Mouse (Mus musculus) limb, embryonic 15.5 days (tissue): Measurements from ENCODE around the gene Otud3. TPM values are rescaled to one million over a fixed set of nuclear protein-coding genes. Genes with fewer than 3 reads are reported as not detected.
A peak's percentile ranks its signal among the peaks of the same experiment; 100 is the strongest.

ENCODE experiments used
- ATAC-seq: fragments of 200-750 bp; cut with Nextera tagmentation; 2 replicates; pipeline ENCODE4 v1.8.0; 2017; ENCODE audit warnings: low read depth, moderate TSS enrichment; ENCODE audit not compliant: insufficient number of reproducible peaks, low FRiP score, low TSS enrichment
- H3K27ac ChIP-seq: fragments of 300-500 bp; sonication (generic); 2 replicates; pipeline ENCODE4 v1.5.1; 2015; ENCODE audit warnings: moderate library complexity, mild to moderate bottlenecking, inconsistent platforms
- H3K27me3 ChIP-seq: fragments of 300-500 bp; sonication (generic); 2 replicates; pipeline ENCODE4 v1.6.1; 2015; ENCODE audit warnings: inconsistent platforms
- H3K36me3 ChIP-seq: fragments of 300-500 bp; sonication (generic); 2 replicates; pipeline ENCODE4 v1.6.1; 2015; ENCODE audit warnings: inconsistent platforms
- H3K4me1 ChIP-seq: fragments of 300-500 bp; sonication (generic); 2 replicates; pipeline ENCODE4 v1.6.1; 2015; ENCODE audit warnings: inconsistent platforms
- H3K4me2 ChIP-seq: fragments of 300-500 bp; sonication (generic); 2 replicates; pipeline ENCODE4 v1.6.1; 2015; ENCODE audit warnings: mild to moderate bottlenecking, inconsistent platforms
- H3K4me3 ChIP-seq: fragments of 300-500 bp; sonication (generic); 2 replicates; pipeline ENCODE4 v1.5.1; 2015; ENCODE audit warnings: mild to moderate bottlenecking, inconsistent platforms
- H3K9ac ChIP-seq: fragments of 300-500 bp; sonication (generic); 2 replicates; pipeline ENCODE4 v1.6.1; 2015; ENCODE audit warnings: inconsistent platforms
- H3K9me3 ChIP-seq: fragments of 300-500 bp; sonication (generic); 2 replicates; pipeline ENCODE4 v1.6.1; 2016; ENCODE audit warnings: inconsistent platforms
- WGBS: fragments of 180-500 bp; shearing (Covaris S2); methylation state at CpG from one replicate; pipeline ENCODE4 v1.1.7; 2015; 5-methylcytosine and 5-hydroxymethylcytosine counted together
- polyA plus RNA-seq: library from polyadenylated mRNA; unstranded; fragments of >200 nt; fragmentation: Nextera tagmentation; extraction: Ambion mirVana; gene quantifications from 2 replicates; pipeline ENCODE4 v1.2.1, GENCODE M21; 2015

Gene Otud3
- 2.6 and 2.8 TPM in 2 replicates for polyA plus RNA-seq

DNA sequence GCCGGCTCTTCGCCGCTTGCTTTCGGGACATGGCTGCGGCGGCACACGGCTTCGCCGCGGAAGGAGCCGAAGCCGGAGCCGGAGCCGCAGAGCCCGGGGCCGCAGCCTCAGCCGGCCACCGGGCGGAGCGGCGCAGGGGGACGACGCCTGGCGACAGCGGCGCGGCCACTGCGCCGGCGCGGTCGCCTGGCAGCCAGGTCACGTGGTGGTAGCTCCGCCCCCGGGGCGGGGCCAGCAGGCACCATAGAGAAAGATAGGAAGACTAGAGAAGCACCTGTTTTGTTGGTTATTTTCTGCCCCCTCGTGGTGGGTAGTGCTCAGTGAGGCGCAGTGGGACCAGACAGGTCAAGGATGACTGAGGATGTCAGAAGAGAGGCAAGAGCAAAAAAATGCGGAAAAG is at the start of gene Otud3:
Gene Otud3, minus strand, starts transcription at position 149 of the 400 bp plus-strand sequence.
- H3K4me1 ChIP-seq = peaks cover 10% of the 10 kb centered on the region
- H3K4me2 ChIP-seq = peak within 1 kb of the TSS; percentile 92
- H3K9ac ChIP-seq = peak within 1 kb of the TSS; percentile 86
- under 1% methylated on average over 39 of the region's 39 CpGs for WGBS
- peaks cover 5% of the 10 kb centered on the region for H3K36me3 ChIP-seq
- H3K27me3 ChIP-seq = no peaks in the 10 kb centered on the region
- ATAC-seq = peak; percentile 93
- H3K4me3 ChIP-seq = peak within 1 kb of the TSS; percentile 94
- H3K9me3 ChIP-seq = no peaks in the 10 kb centered on the region
- H3K27ac ChIP-seq = peak within 1 kb of the TSS; percentile 57

DNA sequence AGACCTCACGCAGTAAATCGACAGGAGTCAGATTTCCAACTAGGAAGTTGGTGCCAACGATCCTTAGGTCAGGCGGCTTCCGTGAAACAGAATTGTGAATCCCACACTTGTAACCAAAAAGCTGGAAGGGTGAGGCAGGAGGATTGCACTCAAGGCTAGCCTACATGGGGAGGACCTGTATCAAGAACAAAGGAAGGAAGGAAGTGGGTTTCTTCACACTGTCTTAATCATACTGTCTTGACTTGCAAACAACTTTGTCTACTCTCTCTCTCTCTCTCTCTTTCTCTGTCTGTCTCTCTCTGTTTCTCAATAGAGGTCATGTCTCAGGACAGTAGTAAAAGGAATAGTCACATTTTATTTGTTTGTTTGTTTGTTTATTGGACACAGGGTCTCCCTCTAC is 49.0 kb upstream of the Otud3 start:
- H3K27ac ChIP-seq = no peak overlapping the region
- ATAC-seq = no peak
- no peak overlapping the region for H3K4me3 ChIP-seq
- no peak overlapping the region for H3K4me2 ChIP-seq
- H3K27me3 ChIP-seq = 0 out of 2 replicates have a peak, but pooled peaks cover under 1% of the 10 kb centered on the region
- H3K9me3 ChIP-seq = no peaks in the 10 kb centered on the region
- H3K36me3 ChIP-seq = no peaks in the 10 kb centered on the region
- H3K4me1 ChIP-seq = no peaks in the 10 kb centered on the region
- H3K9ac ChIP-seq = no peak overlapping the region
- 69% methylated on average over 5 of the region's 5 CpGs for WGBS

DNA sequence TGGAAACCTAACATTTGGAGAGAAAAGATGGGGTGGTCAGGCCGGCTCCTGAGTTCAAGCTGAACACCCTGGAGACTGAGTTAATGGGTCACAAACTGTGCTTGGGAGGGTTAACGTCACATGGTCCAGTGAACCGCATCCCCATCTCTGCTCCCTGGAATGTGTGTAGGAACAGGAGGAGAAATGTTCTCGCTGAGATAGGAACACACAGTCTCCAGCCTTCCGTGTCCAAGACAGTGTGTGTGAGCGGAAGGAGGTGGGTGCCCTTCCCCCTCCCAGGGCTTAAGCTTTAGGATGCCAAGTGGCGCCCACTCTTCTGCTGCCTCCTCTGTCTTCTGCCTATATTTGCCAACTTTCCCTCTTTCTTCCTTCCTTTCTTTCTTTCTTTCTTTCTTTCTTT is 46.2 kb upstream of the Otud3 start:
- Histone ChIP-seq H3K36me3 (no peaks in the 10 kb centered on the region), H3K27ac (no peak overlapping the region), H3K27me3 (no peaks in the 10 kb centered on the region), H3K9me3 (no peaks in the 10 kb centered on the region), H3K4me3 (no peak overlapping the region), H3K9ac (no peak overlapping the region), H3K4me2 (no peak overlapping the region), H3K4me1 (no peaks in the 10 kb centered on the region)
- no peak for ATAC-seq
- 75% methylated on average over 7 of the region's 7 CpGs for WGBS

DNA sequence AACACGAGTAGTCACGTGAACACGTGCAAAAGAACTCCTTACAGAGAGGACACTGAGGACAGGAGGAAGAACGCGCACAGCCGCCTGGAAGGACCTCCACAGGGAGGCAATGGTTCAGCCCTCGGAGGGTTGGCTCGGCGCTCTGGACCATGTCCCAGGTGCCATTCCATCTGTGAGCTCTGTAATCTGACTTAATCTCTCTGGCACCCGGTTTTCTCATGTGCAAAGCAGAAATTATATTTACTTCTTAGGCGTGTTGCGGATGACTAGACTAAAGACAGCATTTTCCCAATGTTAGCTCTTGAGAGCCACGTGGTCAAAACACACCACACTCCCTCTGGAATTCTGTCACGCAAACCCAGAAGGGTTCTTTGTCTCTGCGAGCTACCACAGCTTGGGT is 45.4 kb upstream of the Otud3 start:
- no peak for ATAC-seq
- Histone ChIP-seq H3K36me3 (no peaks in the 10 kb centered on the region), H3K27ac (no peak overlapping the region), H3K9me3 (no peaks in the 10 kb centered on the region), H3K4me1 (no peaks in the 10 kb centered on the region), H3K4me3 (no peak overlapping the region), H3K4me2 (no peak overlapping the region), H3K27me3 (no peaks in the 10 kb centered on the region), H3K9ac (no peak overlapping the region)
- WGBS = 78% methylated on average over 15 of the region's 15 CpGs

GRCm38 (mm10) chr4:138958612-138959011 is 44.9 kb upstream of the Otud3 start:
- H3K36me3 ChIP-seq = no peaks in the 10 kb centered on the region
- no peaks in the 10 kb centered on the region for H3K4me1 ChIP-seq
- H3K27ac ChIP-seq = no peak overlapping the region
- H3K9me3 ChIP-seq = no peaks in the 10 kb centered on the region
- ATAC-seq = no peak
- WGBS = 75% methylated on average over 9 of the region's 9 CpGs
- H3K4me2 ChIP-seq = no peak overlapping the region
- H3K27me3 ChIP-seq = no peaks in the 10 kb centered on the region
- H3K4me3 ChIP-seq = no peak overlapping the region
- no peak overlapping the region for H3K9ac ChIP-seq

DNA sequence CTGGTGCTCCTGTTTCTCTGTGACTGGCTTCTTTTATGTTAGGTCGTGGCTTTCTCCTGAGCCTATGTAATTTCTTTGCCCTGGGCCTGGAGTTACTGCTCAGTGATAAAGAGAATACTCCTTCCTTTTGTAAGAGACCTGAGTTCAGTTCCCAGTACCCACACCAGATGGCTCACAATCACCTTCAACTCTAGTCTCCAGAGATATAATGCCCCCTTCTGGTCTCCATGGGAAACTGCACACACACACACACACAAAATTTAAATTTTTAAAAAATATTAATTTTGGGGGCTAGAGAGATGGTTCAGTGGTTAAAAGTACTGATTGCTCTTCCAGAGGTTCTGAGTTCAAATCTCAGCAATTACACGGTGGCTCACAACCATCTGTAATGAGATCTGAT is 34.5 kb upstream of the Otud3 start:
- Histone ChIP-seq H3K9ac (no peak overlapping the region), H3K4me3 (no peak overlapping the region), H3K4me1 (no peaks in the 10 kb centered on the region), H3K9me3 (no peaks in the 10 kb centered on the region), H3K27me3 (no peaks in the 10 kb centered on the region), H3K36me3 (no peaks in the 10 kb centered on the region), H3K4me2 (no peak overlapping the region), H3K27ac (no peak overlapping the region)
- ATAC-seq = no peak
- WGBS = 74% methylated on average over 2 of the region's 2 CpGs

DNA sequence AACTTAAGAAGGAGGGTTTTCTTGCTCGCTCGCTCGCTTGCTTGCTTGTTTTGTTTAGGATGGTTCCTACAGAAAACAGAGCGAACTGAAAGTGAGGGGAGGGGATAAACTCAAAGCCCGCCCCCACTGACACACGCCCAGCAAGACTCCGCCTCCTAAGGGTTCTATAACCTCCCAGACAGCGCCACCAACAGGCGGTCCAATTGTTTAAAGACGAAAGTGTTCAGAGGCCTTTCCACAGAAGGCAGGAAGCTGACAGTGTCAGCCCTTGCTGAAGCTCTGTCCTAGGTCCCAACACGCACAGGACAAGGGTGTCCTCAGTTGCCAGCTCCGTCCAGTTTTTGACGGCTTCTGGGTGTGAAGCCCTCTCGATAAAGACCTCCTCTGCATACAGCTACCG is 30.0 kb upstream of the Otud3 start:
- Histone ChIP-seq H3K9me3 (no peaks in the 10 kb centered on the region), H3K27ac (no peak overlapping the region), H3K4me2 (no peak overlapping the region), H3K4me3 (peak overlapping the region; percentile 14), H3K9ac (no peak overlapping the region), H3K27me3 (no peaks in the 10 kb centered on the region), H3K36me3 (no peaks in the 10 kb centered on the region), H3K4me1 (peaks cover 13% of the 10 kb centered on the region)
- WGBS = 32% methylated on average over 15 of the region's 15 CpGs
- ATAC-seq = no peak

- H3K4me3 ChIP-seq = no peak overlapping the region
- peaks cover 13% of the 10 kb centered on the region for H3K4me1 ChIP-seq
- no peaks in the 10 kb centered on the region for H3K36me3 ChIP-seq
- H3K27me3 ChIP-seq = no peaks in the 10 kb centered on the region
- 12% methylated on average over 6 of the region's 6 CpGs for WGBS
- peak; percentile 72 for ATAC-seq
- no peaks in the 10 kb centered on the region for H3K9me3 ChIP-seq
- peak overlapping the region; percentile 63 for H3K27ac ChIP-seq
- no peak overlapping the region for H3K9ac ChIP-seq
- H3K4me2 ChIP-seq = no peak overlapping the region
Measured at GRCm38 (mm10) chr4:138941966-138942365, 28.2 kb upstream of the Otud3 start.

DNA sequence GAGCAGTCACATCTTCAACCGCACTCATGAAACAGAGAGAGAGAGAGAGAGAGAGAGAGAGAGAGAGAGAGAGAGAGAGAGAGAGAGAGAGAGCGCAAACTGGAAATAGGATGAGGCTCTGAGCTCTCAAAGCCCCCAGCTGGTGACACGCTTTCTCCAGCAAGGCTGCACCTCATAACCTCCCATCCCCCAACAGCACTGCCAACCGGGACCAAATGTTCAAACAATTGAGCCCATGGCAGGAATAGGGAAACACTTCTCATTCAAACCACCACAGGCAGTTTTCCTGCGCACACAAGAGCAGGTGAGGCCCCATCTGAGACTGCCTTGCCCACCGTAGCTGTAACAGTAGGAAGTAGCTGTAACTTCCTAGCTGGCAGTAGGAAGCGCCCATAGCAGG is 27.7 kb upstream of the Otud3 start:
- WGBS = 26% methylated on average over 7 of the region's 7 CpGs

DNA sequence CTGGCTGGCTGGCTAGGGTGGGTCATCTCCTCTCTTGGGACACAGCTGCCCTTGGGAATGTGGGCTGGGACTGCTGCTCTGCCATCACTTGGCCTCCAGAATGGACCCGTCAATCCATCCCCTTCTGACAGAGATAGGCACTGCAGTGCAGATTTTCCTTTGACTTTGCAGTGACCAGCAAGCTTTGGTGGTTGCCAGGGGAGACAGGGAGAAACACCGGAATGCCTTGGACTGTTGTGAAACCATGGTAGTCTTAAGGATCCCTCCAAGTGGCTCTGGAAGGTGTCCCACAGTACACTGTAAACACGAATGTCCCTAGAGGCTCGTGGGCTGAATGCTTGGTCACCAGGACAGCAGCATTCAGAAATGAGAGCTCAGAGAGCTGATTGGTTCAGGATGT is 25.7 kb upstream of the Otud3 start:
- ATAC-seq = no peak
- no peak overlapping the region for H3K4me2 ChIP-seq
- H3K27ac ChIP-seq = no peak overlapping the region
- no peaks in the 10 kb centered on the region for H3K9me3 ChIP-seq
- no peaks in the 10 kb centered on the region for H3K36me3 ChIP-seq
- H3K27me3 ChIP-seq = no peaks in the 10 kb centered on the region
- H3K4me1 ChIP-seq = peaks cover 13% of the 10 kb centered on the region
- 59% methylated on average over 4 of the region's 4 CpGs for WGBS
- no peak overlapping the region for H3K9ac ChIP-seq
- no peak overlapping the region for H3K4me3 ChIP-seq

More for the DNA sequence above, 27.7 kb upstream of the Otud3 start:
- H3K9me3 ChIP-seq = no peaks in the 10 kb centered on the region
- no peak for ATAC-seq
- H3K4me2 ChIP-seq = no peak overlapping the region
- H3K27ac ChIP-seq = peak overlapping the region; percentile 63
- no peak overlapping the region for H3K9ac ChIP-seq
- no peak overlapping the region for H3K4me3 ChIP-seq
- no peaks in the 10 kb centered on the region for H3K27me3 ChIP-seq
- peaks cover 13% of the 10 kb centered on the region for H3K4me1 ChIP-seq
- H3K36me3 ChIP-seq = no peaks in the 10 kb centered on the region

GRCm38 (mm10) chr4:138938495-138939269 is 24.9 kb upstream of the Otud3 start:
- Histone ChIP-seq H3K4me3 (no peak overlapping the region), H3K4me2 (no peak overlapping the region), H3K9ac (no peak overlapping the region), H3K9me3 (no peaks in the 10 kb centered on the region), H3K4me1 (peaks cover 13% of the 10 kb centered on the region), H3K36me3 (no peaks in the 10 kb centered on the region), H3K27me3 (no peaks in the 10 kb centered on the region), H3K27ac (no peak overlapping the region)
- ATAC-seq = no peak
- WGBS = 66% methylated on average over 10 of the region's 10 CpGs

- H3K4me2 ChIP-seq = no peak overlapping the region
- H3K9ac ChIP-seq = no peak overlapping the region
- H3K27ac ChIP-seq = no peak overlapping the region
- H3K36me3 ChIP-seq = no peaks in the 10 kb centered on the region
- no peaks in the 10 kb centered on the region for H3K27me3 ChIP-seq
- no peak for ATAC-seq
- WGBS = 79% methylated on average over 11 of the region's 11 CpGs
- no peaks in the 10 kb centered on the region for H3K4me1 ChIP-seq
- H3K4me3 ChIP-seq = no peak overlapping the region
- H3K9me3 ChIP-seq = no peaks in the 10 kb centered on the region
Measured at GRCm38 (mm10) chr4:138934456-138935145, 20.9 kb upstream of the Otud3 start.
